Mouse (Mus musculus): ENCODE results near the gene Apobec4. TPM values are rescaled to one million over a fixed set of nuclear protein-coding genes. Genes with fewer than 3 reads are reported as not detected.
A peak's percentile ranks its signal among the peaks of the same experiment; 100 is the strongest.

Gene Apobec4
- total and polyA plus RNA-seq, 3 experiments = not detected

DNA sequence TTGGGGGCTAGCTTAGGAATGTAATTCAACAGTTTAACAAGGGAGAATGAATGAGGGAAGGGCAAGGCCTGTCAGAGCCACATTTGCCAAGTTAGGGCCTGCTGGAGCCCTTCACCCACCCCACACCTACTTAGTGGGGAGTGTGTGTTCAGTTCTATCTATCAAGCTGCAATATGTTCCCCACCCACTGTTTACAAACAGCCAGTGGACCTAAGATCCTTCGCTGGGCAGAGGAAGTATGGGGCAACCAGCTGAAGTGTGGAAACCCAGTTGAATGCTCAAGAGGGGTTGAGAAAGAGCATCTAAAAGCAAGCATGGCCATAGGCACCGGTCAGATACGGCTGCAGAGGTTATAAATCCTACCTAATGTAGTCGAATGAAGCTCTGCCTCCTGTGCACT, 36.6 kb downstream of the Apobec4 start:
- Histone ChIP-seq H3K79me2 (replicated peaks; ENCODE audit: control insufficient read depth, insufficient read depth, low read length) (no peaks in the 10 kb centered on the region), H3K27me3 (ENCODE audit: control insufficient read depth, insufficient read depth, low read length) (no peaks in the 10 kb centered on the region), H3K4me3 (no peak overlapping the region), H3K4me1 (ENCODE audit: control insufficient read depth, insufficient read depth, low read length) (no peaks in the 10 kb centered on the region; the same call in 1 of the 2 replicates), H3K27ac (no peak overlapping the region), H3K36me3 (ENCODE audit: control insufficient read depth, insufficient read depth, low read length) (no peaks in the 10 kb centered on the region), H3K9ac (ENCODE audit: low read depth, low read length) (no peak overlapping the region)
- TF ChIP-seq POLR2A (IDR thresholded peaks at IDR 0.05; ENCODE audit: insufficient read depth, low read depth, low read length) (no peak), EP300 (IDR thresholded peaks at IDR 0.05; ENCODE audit: insufficient read depth, low read depth, low read length) (no peak), CTCF (IDR thresholded peaks at IDR 0.05) (no peak)
- peak in 1 of 2 experiments; percentile 10 for DNase-seq
- intact Hi-C loops (cut with DNase I) = no loop called here
- WGBS = 87% methylated on average over 4 of the region's 4 CpGs

DNA sequence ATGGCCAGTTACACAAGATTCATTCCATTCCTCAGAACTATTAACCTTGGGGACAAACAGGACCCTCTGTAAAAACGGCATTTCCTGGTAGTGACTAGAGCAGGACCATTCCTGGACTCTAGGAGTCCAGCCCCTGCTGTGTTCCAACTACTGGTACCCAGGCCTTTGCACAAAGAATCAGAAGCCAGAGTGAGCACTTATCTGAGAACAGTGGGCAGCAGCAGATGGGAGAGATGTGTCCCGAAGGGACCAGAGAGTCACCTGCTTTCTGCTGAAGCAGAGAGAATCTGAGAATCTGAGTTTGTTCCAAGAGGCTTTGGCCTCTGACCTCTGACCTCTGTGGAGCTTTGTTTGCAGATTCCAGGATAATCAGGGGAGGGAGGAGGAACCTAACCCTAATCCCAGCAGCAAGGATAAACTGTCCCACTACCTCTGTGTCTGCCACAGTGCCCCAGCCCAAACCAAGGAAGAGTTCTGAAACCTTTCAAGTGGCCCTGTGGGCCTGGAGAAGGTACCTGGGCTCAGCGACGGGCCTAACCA, 37.8 kb downstream of the Apobec4 start:
- Histone ChIP-seq H3K4me1 (ENCODE audit: control insufficient read depth, insufficient read depth, low read length) (no peaks in the 10 kb centered on the region; the same call in 1 of the 2 replicates), H3K79me2 (replicated peaks; ENCODE audit: control insufficient read depth, insufficient read depth, low read length) (no peaks in the 10 kb centered on the region), H3K36me3 (ENCODE audit: control insufficient read depth, insufficient read depth, low read length) (no peaks in the 10 kb centered on the region), H3K27ac (no peak overlapping the region), H3K27me3 (ENCODE audit: control insufficient read depth, insufficient read depth, low read length) (no peaks in the 10 kb centered on the region), H3K9ac (ENCODE audit: low read depth, low read length) (no peak overlapping the region), H3K4me3 (no peak overlapping the region)
- intact Hi-C loops (cut with DNase I) = no loop called here
- 74% methylated on average over 4 of the region's 4 CpGs for WGBS
- no peak for TF ChIP-seq EP300 (IDR thresholded peaks at IDR 0.05; ENCODE audit: insufficient read depth, low read depth, low read length)
- no peak for DNase-seq

DNA sequence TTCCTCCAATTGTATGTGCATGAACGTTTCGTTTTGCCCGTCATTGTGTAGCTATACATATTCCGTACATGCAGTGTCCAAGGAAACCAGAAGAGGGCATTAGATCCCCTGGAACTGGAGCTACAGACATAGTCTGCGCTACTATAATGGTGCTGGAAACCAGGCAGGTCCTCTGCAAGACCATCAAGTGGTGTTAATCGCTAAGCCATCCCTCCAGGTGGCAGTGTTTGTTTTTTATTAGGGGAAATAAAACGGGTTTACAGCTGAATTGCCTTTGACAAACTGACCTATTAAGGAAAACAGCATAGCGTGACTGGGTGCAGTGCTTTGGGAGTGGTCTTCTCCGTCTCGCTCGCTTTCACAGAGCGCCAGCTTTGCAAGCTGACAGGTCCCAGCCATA, 39.9 kb downstream of the Apobec4 start:
- Histone ChIP-seq H3K79me2 (replicated peaks; ENCODE audit: control insufficient read depth, insufficient read depth, low read length) (no peaks in the 10 kb centered on the region), H3K27ac (no peak overlapping the region), H3K27me3 (ENCODE audit: control insufficient read depth, insufficient read depth, low read length) (no peaks in the 10 kb centered on the region), H3K4me3 (no peak overlapping the region), H3K4me1 (ENCODE audit: control insufficient read depth, insufficient read depth, low read length) (peaks cover 2% of the 10 kb centered on the region; the same call in 1 of the 2 replicates), H3K9ac (ENCODE audit: low read depth, low read length) (no peak overlapping the region), H3K36me3 (ENCODE audit: control insufficient read depth, insufficient read depth, low read length) (no peaks in the 10 kb centered on the region)
- no peak for DNase-seq
- intact Hi-C loops (cut with DNase I) = loop anchor here (1.0 to 5.0 kb wide), 3 partner anchors 57 to 612 kb away; no protein-coding TSS in a partner anchor
- WGBS = 35% methylated on average over 12 of the region's 12 CpGs
- TF ChIP-seq POLR2A (IDR thresholded peaks at IDR 0.05; ENCODE audit: insufficient read depth, low read depth, low read length) = no peak
- TF ChIP-seq CTCF (IDR thresholded peaks at IDR 0.05) = peak; percentile 75
- TF ChIP-seq EP300 (IDR thresholded peaks at IDR 0.05; ENCODE audit: insufficient read depth, low read depth, low read length) = no peak

DNA sequence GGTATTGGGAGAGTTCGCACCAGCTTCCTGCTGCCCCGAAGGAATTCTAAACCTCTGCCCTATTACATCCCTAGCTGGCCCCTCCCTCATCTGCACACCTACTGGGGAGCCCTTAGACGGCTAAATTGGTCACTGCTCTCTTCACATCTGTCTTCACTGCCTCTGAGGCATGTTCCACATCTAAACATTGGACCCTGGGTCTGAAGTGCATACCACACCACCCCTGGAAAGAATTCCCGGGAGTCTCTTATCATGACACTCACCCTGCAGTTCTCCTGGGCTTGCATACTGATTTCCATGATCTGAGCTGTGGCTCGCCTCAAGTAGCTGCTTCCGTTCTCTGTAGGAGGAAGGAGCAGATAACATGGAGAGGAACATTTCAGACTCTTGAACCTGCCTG, 40.5 kb downstream of the Apobec4 start:
- intact Hi-C loops (cut with DNase I) = loop anchor here (1.0 to 5.0 kb wide), 3 partner anchors 56 to 611 kb away; no protein-coding TSS in a partner anchor
- Histone ChIP-seq H3K27me3 (ENCODE audit: control insufficient read depth, insufficient read depth, low read length) (no peaks in the 10 kb centered on the region), H3K4me1 (ENCODE audit: control insufficient read depth, insufficient read depth, low read length) (peaks cover 3% of the 10 kb centered on the region; the same call in 1 of the 2 replicates), H3K27ac (no peak overlapping the region), H3K36me3 (ENCODE audit: control insufficient read depth, insufficient read depth, low read length) (no peaks in the 10 kb centered on the region), H3K79me2 (replicated peaks; ENCODE audit: control insufficient read depth, insufficient read depth, low read length) (no peaks in the 10 kb centered on the region), H3K9ac (ENCODE audit: low read depth, low read length) (no peak overlapping the region), H3K4me3 (no peak overlapping the region)
- 10% methylated on average over 6 of the region's 6 CpGs for WGBS
- DNase-seq = no peak
- TF ChIP-seq EP300 (IDR thresholded peaks at IDR 0.05; ENCODE audit: insufficient read depth, low read depth, low read length) (no peak), CTCF (IDR thresholded peaks at IDR 0.05) (no peak), POLR2A (IDR thresholded peaks at IDR 0.05; ENCODE audit: insufficient read depth, low read depth, low read length) (no peak)

DNA sequence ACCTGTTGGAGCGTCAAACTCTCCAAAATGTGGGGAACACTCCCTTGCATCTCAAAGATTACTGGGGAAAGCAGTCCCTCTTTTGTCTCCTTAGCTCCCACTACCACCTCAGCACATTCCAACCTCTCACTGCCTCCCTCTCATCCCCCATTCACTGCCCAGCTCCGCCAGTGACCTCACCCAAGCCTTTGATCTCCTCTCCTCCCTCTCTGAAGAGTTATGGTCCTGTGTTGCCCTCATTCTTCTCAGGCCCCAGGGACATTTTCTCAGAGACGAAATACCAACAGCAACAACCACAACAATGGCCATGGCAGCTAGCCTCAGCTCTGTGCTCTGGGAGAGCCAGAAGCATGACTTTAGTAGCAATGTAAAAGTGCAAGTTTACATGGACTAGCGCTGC, 40.9 kb downstream of the Apobec4 start:
- no peak overlapping the region for H3K27ac ChIP-seq
- TF ChIP-seq EP300 (IDR thresholded peaks at IDR 0.05; ENCODE audit: insufficient read depth, low read depth, low read length) = no peak
- TF ChIP-seq POLR2A (IDR thresholded peaks at IDR 0.05; ENCODE audit: insufficient read depth, low read depth, low read length) = no peak
- no peak for TF ChIP-seq CTCF (IDR thresholded peaks at IDR 0.05)
- no peak for DNase-seq
- H3K4me1 ChIP-seq (ENCODE audit: control insufficient read depth, insufficient read depth, low read length) = peaks cover 3% of the 10 kb centered on the region; the same call in 1 of the 2 replicates
- intact Hi-C loops (cut with DNase I) = loop anchor here (5.0 kb wide), 2 partner anchors 56 to 611 kb away; no protein-coding TSS in a partner anchor
- H3K4me3 ChIP-seq = no peak overlapping the region
- WGBS = 62% methylated on average over 4 of the region's 4 CpGs
- H3K36me3 ChIP-seq (ENCODE audit: control insufficient read depth, insufficient read depth, low read length) = no peaks in the 10 kb centered on the region
- H3K27me3 ChIP-seq (ENCODE audit: control insufficient read depth, insufficient read depth, low read length) = no peaks in the 10 kb centered on the region
- H3K79me2 ChIP-seq (replicated peaks; ENCODE audit: control insufficient read depth, insufficient read depth, low read length) = no peaks in the 10 kb centered on the region
- no peak overlapping the region for H3K9ac ChIP-seq (ENCODE audit: low read depth, low read length)

DNA sequence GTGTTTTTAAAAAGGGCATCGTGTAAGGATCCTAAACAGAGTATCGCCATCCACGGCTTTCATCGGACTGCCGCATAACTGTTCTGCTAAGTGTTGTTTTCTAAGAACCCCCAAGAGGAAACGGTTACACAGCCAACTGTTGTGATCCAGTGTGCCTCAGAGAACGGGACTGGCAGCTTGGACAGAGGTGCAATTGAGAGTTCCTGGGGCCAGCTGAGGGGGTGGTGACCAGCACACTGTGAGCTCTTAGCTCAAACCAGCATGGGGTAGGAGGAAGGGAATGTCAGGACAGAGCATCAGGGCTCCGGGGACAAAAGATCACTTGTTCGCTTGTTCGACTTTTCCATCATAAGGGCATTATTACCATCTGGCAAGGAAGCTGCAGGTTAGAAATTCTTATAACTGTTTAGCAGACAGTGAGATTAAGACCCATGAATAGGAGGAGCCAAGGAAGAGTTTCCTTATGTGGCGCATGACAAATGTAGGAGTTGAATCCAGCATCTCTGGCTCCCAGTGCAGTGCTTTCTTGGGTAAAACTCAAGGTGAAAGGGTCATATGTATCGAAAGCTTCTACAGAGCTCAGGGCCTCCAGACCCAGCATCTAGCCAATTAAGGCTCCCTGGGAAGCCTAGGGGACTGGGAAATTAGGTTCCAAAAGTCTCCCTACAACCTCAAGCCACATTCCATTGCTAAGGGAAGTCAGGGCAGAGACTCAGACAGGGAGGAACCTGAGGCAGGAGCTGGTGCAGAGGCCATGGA, 42.6 kb downstream of the Apobec4 start:
- H3K27me3 ChIP-seq (ENCODE audit: control insufficient read depth, insufficient read depth, low read length) = no peaks in the 10 kb centered on the region
- no peak overlapping the region for H3K4me3 ChIP-seq
- intact Hi-C loops (cut with DNase I) = loop anchor here (5.0 kb wide), 2 partner anchors 54 to 609 kb away; no protein-coding TSS in a partner anchor
- H3K9ac ChIP-seq (ENCODE audit: low read depth, low read length) = no peak overlapping the region
- H3K4me1 ChIP-seq (ENCODE audit: control insufficient read depth, insufficient read depth, low read length) = peaks cover 4% of the 10 kb centered on the region; the same call in 1 of the 2 replicates
- WGBS = 70% methylated on average over 12 of the region's 12 CpGs
- no peaks in the 10 kb centered on the region for H3K36me3 ChIP-seq (ENCODE audit: control insufficient read depth, insufficient read depth, low read length)
- TF ChIP-seq CTCF (IDR thresholded peaks at IDR 0.05) (no peak), POLR2A (IDR thresholded peaks at IDR 0.05; ENCODE audit: insufficient read depth, low read depth, low read length) (no peak), EP300 (IDR thresholded peaks at IDR 0.05; ENCODE audit: insufficient read depth, low read depth, low read length) (no peak)
- no peak overlapping the region for H3K27ac ChIP-seq
- DNase-seq = no peak
- no peaks in the 10 kb centered on the region for H3K79me2 ChIP-seq (replicated peaks; ENCODE audit: control insufficient read depth, insufficient read depth, low read length)

Measured in heart, adult 2 months (tissue).